Mouse (Mus musculus): Measurements from ENCODE around the gene Nmnat3.

The Nmnat3 gene

GRCm38 (mm10) chr9:98287135-98287534 is at the start of gene Nmnat3:
Gene Nmnat3, plus strand, starts transcription at chr9:98287435.
- in situ Hi-C loops (cut with MboI, MseI), result loop anchor here (25.0 kb wide), 1 partner anchor 700 kb away; the partner anchor contains the start of gene Faim

- in situ Hi-C loops (cut with MboI, MseI), result no loop called here
Measured at GRCm38 (mm10) chr9:98243481-98243880, 43.8 kb upstream of the Nmnat3 start.

- in situ Hi-C loops (cut with MboI, MseI), result no loop called here
Measured at GRCm38 (mm10) chr9:98244223-98244622, 43.0 kb upstream of the Nmnat3 start.

GRCm38 (mm10) chr9:98245226-98245625 is 42.0 kb upstream of the Nmnat3 start:
- in situ Hi-C loops (cut with MboI, MseI), result no loop called here

GRCm38 (mm10) chr9:98246351-98246750 is 40.9 kb upstream of the Nmnat3 start:
- in situ Hi-C loops (cut with MboI, MseI), result no loop called here

GRCm38 (mm10) chr9:98260210-98260609 is 27.0 kb upstream of the Nmnat3 start:
- in situ Hi-C loops (cut with MboI, MseI), result no loop called here

- in situ Hi-C loops (cut with MboI, MseI), result no loop called here
Measured at GRCm38 (mm10) chr9:98261461-98262011, 25.7 kb upstream of the Nmnat3 start.

- in situ Hi-C loops (cut with MboI, MseI), result no loop called here
Measured at GRCm38 (mm10) chr9:98264916-98265315, 22.3 kb upstream of the Nmnat3 start.

GRCm38 (mm10) chr9:98272734-98273133 is 14.5 kb upstream of the Nmnat3 start:
- in situ Hi-C loops (cut with MboI, MseI), result no loop called here

- in situ Hi-C loops (cut with MboI, MseI), result loop anchor here (25.0 kb wide), 1 partner anchor 712 kb away; the partner anchor contains the start of gene Faim
Measured at GRCm38 (mm10) chr9:98275080-98275479, 12.2 kb upstream of the Nmnat3 start.

GRCm38 (mm10) chr9:98280162-98280561 is 7.1 kb upstream of the Nmnat3 start:
- in situ Hi-C loops (cut with MboI, MseI), result loop anchor here (25.0 kb wide), 1 partner anchor 707 kb away; the partner anchor contains the start of gene Faim

- in situ Hi-C loops (cut with MboI, MseI), result loop anchor here (25.0 kb wide), 1 partner anchor 702 kb away; the partner anchor contains the start of gene Faim
Measured at GRCm38 (mm10) chr9:98285606-98286301, 1.5 kb upstream of the Nmnat3 start.

GRCm38 (mm10) chr9:98289665-98290064 is 2.4 kb downstream of the Nmnat3 start:
- in situ Hi-C loops (cut with MboI, MseI), result loop anchor here (10.0 to 25.0 kb wide), 2 partner anchors 275 to 698 kb away; partner anchors contain the start of genes Copb2 and Faim

GRCm38 (mm10) chr9:98290591-98290990 is 3.4 kb downstream of the Nmnat3 start:
- in situ Hi-C loops (cut with MboI, MseI), result loop anchor here (10.0 to 25.0 kb wide), 2 partner anchors 274 to 697 kb away; partner anchors contain the start of genes Copb2 and Faim

GRCm38 (mm10) chr9:98296383-98297201 is 9.4 kb downstream of the Nmnat3 start:
- in situ Hi-C loops (cut with MboI, MseI), result loop anchor here (10.0 to 25.0 kb wide), 2 partner anchors 268 to 691 kb away; partner anchors contain the start of genes Copb2 and Faim

- in situ Hi-C loops (cut with MboI, MseI), result loop anchor here (10.0 to 25.0 kb wide), 2 partner anchors 267 to 690 kb away; partner anchors contain the start of genes Copb2 and Faim
Measured at GRCm38 (mm10) chr9:98297234-98297936, 10.2 kb downstream of the Nmnat3 start.

GRCm38 (mm10) chr9:98297937-98298595 is 10.8 kb downstream of the Nmnat3 start:
- in situ Hi-C loops (cut with MboI, MseI), result loop anchor here (10.0 to 25.0 kb wide), 2 partner anchors 267 to 689 kb away; partner anchors contain the start of genes Copb2 and Faim

- in situ Hi-C loops (cut with MboI, MseI), result loop anchor here (10.0 to 25.0 kb wide), 2 partner anchors 266 to 689 kb away; partner anchors contain the start of genes Copb2 and Faim
Measured at GRCm38 (mm10) chr9:98298761-98299160, 11.5 kb downstream of the Nmnat3 start.

- in situ Hi-C loops (cut with MboI, MseI), result loop anchor here (10.0 to 25.0 kb wide), 2 partner anchors 266 to 688 kb away; partner anchors contain the start of genes Copb2 and Faim
Measured at GRCm38 (mm10) chr9:98299235-98299634, 12.0 kb downstream of the Nmnat3 start.

- in situ Hi-C loops (cut with MboI, MseI), result no loop called here
Measured at GRCm38 (mm10) chr9:98300582-98300981, 13.3 kb downstream of the Nmnat3 start.
